Mouse (Mus musculus) intestine, embryonic 15.5 days (tissue): ENCODE results near the gene Rcc1l. TPM values are rescaled to one million over a fixed set of nuclear protein-coding genes. Genes with fewer than 3 reads are reported as not detected.

Source experiments
- ATAC-seq: fragments of 200-750 bp; cut with Nextera tagmentation; 2 replicates; pipeline ENCODE4 v1.8.0; 2017; ENCODE audit warnings: moderate TSS enrichment, moderate library complexity
- H3K27ac ChIP-seq: fragments of 300-500 bp; sonication (generic); 2 replicates; pipeline ENCODE4 v1.5.1; 2015; ENCODE audit warnings: mild to moderate bottlenecking, inconsistent platforms
- H3K27me3 ChIP-seq: fragments of 300-500 bp; sonication (generic); replicated peaks from 2 replicates; pipeline ENCODE4 v1.6.1; 2015; ENCODE audit warnings: inconsistent platforms
- H3K36me3 ChIP-seq: fragments of 300-500 bp; sonication (generic); 2 replicates; pipeline ENCODE4 v1.6.1; 2015; ENCODE audit warnings: inconsistent platforms
- H3K4me1 ChIP-seq: fragments of 300-500 bp; sonication (generic); replicated peaks from 2 replicates; pipeline ENCODE4 v1.6.1; 2015; ENCODE audit warnings: inconsistent platforms
- H3K4me2 ChIP-seq: fragments of 300-500 bp; sonication (generic); replicated peaks from 2 replicates; pipeline ENCODE4 v1.6.1; 2015; ENCODE audit warnings: mild to moderate bottlenecking, inconsistent platforms
- H3K4me3 ChIP-seq: fragments of 300-500 bp; sonication (generic); replicated peaks from 2 replicates; pipeline ENCODE4 v1.5.1; 2015; ENCODE audit warnings: inconsistent platforms
- H3K9ac ChIP-seq: fragments of 300-500 bp; sonication (generic); 2 replicates; pipeline ENCODE4 v1.6.1; 2015; ENCODE audit warnings: inconsistent platforms
- H3K9me3 ChIP-seq: fragments of 300-500 bp; sonication (generic); 2 replicates; pipeline ENCODE4 v1.6.1; 2016; ENCODE audit warnings: inconsistent platforms
- WGBS: fragments of 180-500 bp; shearing (Covaris S2); methylation state at CpG from one replicate; pipeline ENCODE4 v1.1.7; 2015; 5-methylcytosine and 5-hydroxymethylcytosine counted together
- polyA plus RNA-seq: library from polyadenylated mRNA; unstranded; fragments of >200 nt; fragmentation: Nextera tagmentation; extraction: Ambion mirVana; gene quantifications from 2 replicates; pipeline ENCODE4 v1.2.1, GENCODE M21; 2015

Gene Rcc1l
- polyA plus RNA-seq, 1 experiment from 2014 or later, result 34.6 TPM

DNA sequence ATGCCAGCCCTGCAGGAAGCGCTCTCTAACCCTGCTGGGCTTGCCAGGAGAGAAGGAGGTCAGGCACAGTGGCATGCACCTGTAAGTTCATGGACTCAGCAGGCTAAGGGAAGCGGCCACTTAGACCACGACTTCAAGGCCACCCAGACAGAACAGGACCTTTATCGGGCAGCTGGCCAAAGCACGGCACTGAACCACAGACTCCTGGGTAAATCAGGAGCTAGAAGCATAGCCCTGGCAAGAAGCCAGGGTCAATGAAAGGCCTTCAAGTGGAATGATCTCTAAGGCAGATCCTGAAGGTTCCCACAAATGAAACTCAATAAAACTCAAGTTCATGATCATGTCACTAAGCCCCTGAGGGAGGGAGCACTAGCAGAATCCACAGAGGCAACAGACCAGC, 11.9 kb downstream of the Rcc1l start:
- ATAC-seq, result 0 out of 2 replicates have a peak, but pooled peaks have one; percentile 37
- Histone ChIP-seq H3K4me2 (no peak overlapping the region), H3K9ac (no peak overlapping the region), H3K27ac (no peak overlapping the region), H3K9me3 (no peaks in the 10 kb centered on the region), H3K4me1 (no peaks in the 10 kb centered on the region), H3K36me3 (peaks cover 4% of the 10 kb centered on the region; the same call in 1 of the 2 replicates), H3K27me3 (no peaks in the 10 kb centered on the region), H3K4me3 (no peak overlapping the region)
- WGBS, result 66% methylated on average over 5 of the region's 5 CpGs

DNA sequence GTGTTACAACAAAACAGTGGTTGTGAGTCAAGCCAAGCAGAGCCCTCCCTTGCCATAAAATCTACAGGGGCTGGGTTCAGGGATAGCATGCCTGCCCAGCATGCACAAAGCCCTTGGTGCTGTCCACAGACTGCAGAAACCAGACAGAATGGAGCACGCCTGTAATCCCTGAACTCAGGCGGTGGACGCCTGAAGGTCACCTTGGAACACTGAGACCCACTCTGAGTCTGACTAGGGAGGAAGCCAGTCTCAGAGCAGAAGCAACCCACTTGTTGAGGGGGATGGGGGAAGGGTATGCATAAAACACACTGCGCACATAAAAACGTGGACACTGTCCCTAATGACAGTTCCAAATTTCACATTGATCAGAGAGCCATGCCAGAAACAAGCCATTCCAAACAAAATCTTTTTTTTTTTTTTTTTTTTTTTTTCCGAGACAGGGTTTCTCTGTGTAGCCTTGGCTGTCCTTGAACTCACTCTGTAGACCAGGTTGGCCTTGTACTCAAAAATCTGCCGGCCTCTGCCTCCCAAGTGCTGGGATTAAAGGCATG, 20.6 kb downstream of the Rcc1l start:
- no peaks in the 10 kb centered on the region for H3K27me3 ChIP-seq
- peaks cover 35% of the 10 kb centered on the region for H3K36me3 ChIP-seq
- H3K4me3 ChIP-seq, result no peak overlapping the region
- WGBS, result 88% methylated on average over 7 of the region's 7 CpGs
- H3K27ac ChIP-seq, result no peak overlapping the region
- H3K9me3 ChIP-seq, result no peaks in the 10 kb centered on the region
- no peak overlapping the region for H3K4me2 ChIP-seq
- no peak for ATAC-seq
- no peak overlapping the region for H3K9ac ChIP-seq
- no peaks in the 10 kb centered on the region for H3K4me1 ChIP-seq

GRCm38 (mm10) chr5:134151895-134152294, 24.7 kb downstream of the Rcc1l start:
- ATAC-seq, result no peak
- no peak overlapping the region for H3K4me3 ChIP-seq
- H3K36me3 ChIP-seq, result peaks cover 33% of the 10 kb centered on the region
- 82% methylated on average over 11 of the region's 11 CpGs for WGBS
- H3K4me1 ChIP-seq, result no peaks in the 10 kb centered on the region
- H3K4me2 ChIP-seq, result no peak overlapping the region
- H3K27ac ChIP-seq, result no peak overlapping the region
- H3K9ac ChIP-seq, result no peak overlapping the region
- H3K9me3 ChIP-seq, result no peaks in the 10 kb centered on the region
- H3K27me3 ChIP-seq, result no peaks in the 10 kb centered on the region

DNA sequence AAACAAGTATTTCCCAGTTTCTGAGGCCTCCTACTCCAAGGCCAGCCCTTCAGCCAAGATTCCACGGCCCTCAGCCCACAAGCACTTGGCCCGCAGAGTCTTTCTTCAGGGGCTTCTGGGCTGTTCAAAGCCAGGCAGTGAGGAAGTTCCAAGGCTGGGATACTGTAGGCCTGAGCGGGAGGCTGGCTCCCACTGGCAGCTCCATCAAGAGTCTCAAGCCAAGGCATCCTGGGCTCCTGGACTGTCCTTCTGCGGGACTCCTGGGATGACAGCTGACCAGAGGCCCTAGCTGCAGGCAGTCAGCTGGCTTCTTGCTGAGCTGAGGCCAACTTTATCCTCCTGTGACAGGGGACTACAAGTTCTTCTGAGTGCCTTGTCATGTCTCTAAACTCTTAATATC, 28.4 kb downstream of the Rcc1l start:
- Histone ChIP-seq H3K9me3 (no peaks in the 10 kb centered on the region), H3K27ac (no peak overlapping the region), H3K4me3 (no peak overlapping the region), H3K9ac (no peak overlapping the region), H3K36me3 (peaks cover 17% of the 10 kb centered on the region; the same call in 1 of the 2 replicates), H3K27me3 (no peaks in the 10 kb centered on the region), H3K4me2 (no peak overlapping the region), H3K4me1 (no peaks in the 10 kb centered on the region)
- WGBS, result 92% methylated on average over 4 of the region's 4 CpGs
- no peak for ATAC-seq

- WGBS, result 88% methylated on average over 10 of the region's 10 CpGs
- H3K4me1 ChIP-seq, result no peaks in the 10 kb centered on the region
These were observed 29.3 kb downstream of the Rcc1l start for GRCm38 (mm10) chr5:134147194-134147753.

DNA sequence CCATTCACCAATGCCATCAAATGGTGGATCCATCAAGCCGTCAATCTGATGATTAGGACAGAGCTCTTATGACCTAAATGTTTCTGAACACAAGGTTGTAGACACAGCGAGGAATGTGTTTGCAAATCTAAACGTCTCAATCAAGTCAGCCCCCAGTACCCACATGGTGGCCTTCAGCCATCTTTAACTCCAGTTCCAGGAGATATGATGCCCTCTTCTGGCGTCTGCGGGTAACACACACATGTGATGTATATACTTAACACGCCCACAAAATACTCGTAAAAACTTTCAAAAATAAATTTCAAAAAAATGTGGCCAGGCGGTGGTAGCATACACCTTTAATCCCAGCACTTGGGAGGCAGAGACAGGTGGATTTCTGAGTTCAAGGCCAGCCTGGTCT, 31.6 kb downstream of the Rcc1l start:
- no peaks in the 10 kb centered on the region for H3K27me3 ChIP-seq
- ATAC-seq, result no peak
- H3K4me1 ChIP-seq, result no peaks in the 10 kb centered on the region
- no peak overlapping the region for H3K4me2 ChIP-seq
- WGBS, result 93% methylated on average over 8 of the region's 8 CpGs
- H3K9me3 ChIP-seq, result no peaks in the 10 kb centered on the region
- H3K36me3 ChIP-seq, result 0 out of 2 replicates have a peak, but pooled peaks cover 3% of the 10 kb centered on the region
- no peak overlapping the region for H3K27ac ChIP-seq
- H3K9ac ChIP-seq, result no peak overlapping the region
- H3K4me3 ChIP-seq, result no peak overlapping the region

More at GRCm38 (mm10) chr5:134147194-134147753, 29.3 kb downstream of the Rcc1l start:
- ATAC-seq, result no peak
- H3K9ac ChIP-seq, result no peak overlapping the region
- H3K27ac ChIP-seq, result no peak overlapping the region
- H3K36me3 ChIP-seq, result peaks cover 15% of the 10 kb centered on the region; the same call in 1 of the 2 replicates
- H3K9me3 ChIP-seq, result no peaks in the 10 kb centered on the region
- H3K27me3 ChIP-seq, result no peaks in the 10 kb centered on the region
- no peak overlapping the region for H3K4me3 ChIP-seq
- H3K4me2 ChIP-seq, result no peak overlapping the region

GRCm38 (mm10) chr5:134142381-134142780, 34.2 kb downstream of the Rcc1l start:
- Histone ChIP-seq H3K4me3 (no peak overlapping the region), H3K36me3 (0 out of 2 replicates have a peak, but pooled peaks cover 3% of the 10 kb centered on the region), H3K9ac (no peak overlapping the region), H3K27me3 (no peaks in the 10 kb centered on the region), H3K9me3 (no peaks in the 10 kb centered on the region), H3K4me1 (no peaks in the 10 kb centered on the region), H3K4me2 (no peak overlapping the region), H3K27ac (no peak overlapping the region)
- no peak for ATAC-seq
- 84% methylated on average over 11 of the region's 11 CpGs for WGBS

GRCm38 (mm10) chr5:134141236-134141635, 35.3 kb downstream of the Rcc1l start:
- H3K4me2 ChIP-seq, result no peak overlapping the region
- WGBS, result 75% methylated on average over 7 of the region's 7 CpGs
- no peak overlapping the region for H3K9ac ChIP-seq
- no peak overlapping the region for H3K4me3 ChIP-seq
- H3K4me1 ChIP-seq, result no peaks in the 10 kb centered on the region
- H3K27ac ChIP-seq, result no peak overlapping the region
- no peaks in the 10 kb centered on the region for H3K27me3 ChIP-seq
- no peaks in the 10 kb centered on the region for H3K9me3 ChIP-seq
- H3K36me3 ChIP-seq, result 0 out of 2 replicates have a peak, but pooled peaks cover 3% of the 10 kb centered on the region
- ATAC-seq, result no peak

GRCm38 (mm10) chr5:134139429-134139828, 37.1 kb downstream of the Rcc1l start:
- H3K27me3 ChIP-seq, result no peaks in the 10 kb centered on the region
- H3K27ac ChIP-seq, result no peak overlapping the region
- ATAC-seq, result no peak
- no peaks in the 10 kb centered on the region for H3K4me1 ChIP-seq
- H3K4me3 ChIP-seq, result no peak overlapping the region
- H3K4me2 ChIP-seq, result no peak overlapping the region
- H3K9me3 ChIP-seq, result no peaks in the 10 kb centered on the region
- WGBS, result 85% methylated on average over 6 of the region's 6 CpGs
- H3K36me3 ChIP-seq, result 0 out of 2 replicates have a peak, but pooled peaks cover 3% of the 10 kb centered on the region
- no peak overlapping the region for H3K9ac ChIP-seq

- H3K9me3 ChIP-seq, result no peaks in the 10 kb centered on the region
- ATAC-seq, result no peak
- H3K27me3 ChIP-seq, result no peaks in the 10 kb centered on the region
- H3K27ac ChIP-seq, result no peak overlapping the region
- H3K36me3 ChIP-seq, result 0 out of 2 replicates have a peak, but pooled peaks cover 3% of the 10 kb centered on the region
- WGBS, result 86% methylated on average over 5 of the region's 5 CpGs
- H3K9ac ChIP-seq, result no peak overlapping the region
- H3K4me3 ChIP-seq, result no peak overlapping the region
- H3K4me1 ChIP-seq, result no peaks in the 10 kb centered on the region
- no peak overlapping the region for H3K4me2 ChIP-seq
These were observed 38.6 kb downstream of the Rcc1l start for GRCm38 (mm10) chr5:134137933-134138332.

DNA sequence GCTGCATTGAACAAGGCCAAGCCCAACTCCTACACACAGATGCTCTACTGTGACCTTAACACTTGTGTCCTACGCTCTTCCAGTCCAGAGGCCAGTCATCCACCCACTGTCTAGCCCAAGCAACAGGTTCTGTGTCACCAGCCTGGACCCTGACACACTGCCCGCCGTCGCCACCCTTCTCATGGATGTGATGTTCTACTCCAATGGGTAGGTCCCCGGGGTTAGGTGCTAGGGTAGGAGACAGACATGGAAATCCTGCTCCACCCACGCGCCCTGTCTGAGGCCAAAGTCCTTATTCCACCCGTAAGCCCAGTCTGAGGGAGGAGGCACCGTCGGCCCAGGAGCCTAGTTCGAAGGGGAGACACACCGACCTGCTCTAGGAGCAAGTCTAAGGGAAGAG, 40.6 kb downstream of the Rcc1l start:
- no peak overlapping the region for H3K27ac ChIP-seq
- no peaks in the 10 kb centered on the region for H3K4me1 ChIP-seq
- no peaks in the 10 kb centered on the region for H3K9me3 ChIP-seq
- no peak overlapping the region for H3K4me3 ChIP-seq
- no peaks in the 10 kb centered on the region for H3K27me3 ChIP-seq
- no peak overlapping the region for H3K9ac ChIP-seq
- WGBS, result 90% methylated on average over 12 of the region's 12 CpGs
- 0 out of 2 replicates have a peak, but pooled peaks cover 3% of the 10 kb centered on the region for H3K36me3 ChIP-seq
- no peak overlapping the region for H3K4me2 ChIP-seq
- ATAC-seq, result no peak

GRCm38 (mm10) chr5:134131586-134131985, 45.0 kb downstream of the Rcc1l start:
- ATAC-seq, result no peak
- Histone ChIP-seq H3K9ac (no peak overlapping the region), H3K4me3 (no peak overlapping the region), H3K27ac (no peak overlapping the region), H3K9me3 (no peaks in the 10 kb centered on the region), H3K36me3 (no peaks in the 10 kb centered on the region), H3K27me3 (no peaks in the 10 kb centered on the region), H3K4me2 (no peak overlapping the region), H3K4me1 (no peaks in the 10 kb centered on the region)
- whole genome bisulfite sequencing, result 47% methylated on average over 4 of the region's 4 CpGs

GRCm38 (mm10) chr5:134126232-134126631, 50.3 kb downstream of the Rcc1l start:
- ATAC-seq, result no peak
- H3K9me3 ChIP-seq, result no peaks in the 10 kb centered on the region
- no peaks in the 10 kb centered on the region for H3K27me3 ChIP-seq
- H3K27ac ChIP-seq, result no peak overlapping the region
- 90% methylated on average over 2 of the region's 2 CpGs for WGBS
- H3K4me1 ChIP-seq, result 0 out of 2 replicates have a peak, but pooled peaks cover 3% of the 10 kb centered on the region
- H3K4me3 ChIP-seq, result no peak overlapping the region
- H3K9ac ChIP-seq, result no peak overlapping the region
- H3K4me2 ChIP-seq, result no peak overlapping the region
- H3K36me3 ChIP-seq, result no peaks in the 10 kb centered on the region
